Mouse (Mus musculus): Measurements from ENCODE around the gene Nox3.

DNA sequence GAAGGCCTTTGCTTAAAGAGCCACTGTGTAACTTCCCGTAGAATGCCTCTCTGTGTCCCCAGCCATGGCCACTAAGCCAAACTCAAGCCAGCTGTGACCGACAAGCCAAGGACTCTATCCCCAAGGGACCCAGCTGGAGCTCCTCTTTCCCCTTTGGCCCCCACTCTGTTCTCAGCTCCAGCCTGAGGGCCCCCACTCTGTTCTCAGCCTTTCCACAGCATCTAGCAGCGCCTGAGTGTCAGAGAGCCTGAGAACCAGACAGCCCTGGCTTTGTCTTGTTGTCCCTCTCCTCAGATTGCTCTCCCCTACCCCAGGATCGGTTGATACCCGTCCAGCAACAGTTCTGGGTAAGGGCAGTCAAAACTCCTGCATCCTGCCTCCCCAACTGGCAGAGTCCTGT lies 36.6 kb downstream of the Nox3 start:
- TF ChIP-seq SMC3 (IDR thresholded peaks at IDR 0.05; ENCODE audit: low read depth, low read length) (no peak), MEF2A (IDR thresholded peaks at IDR 0.05; ENCODE audit: borderline replicate concordance, low read depth, low read length) (no peak), SIN3A (IDR thresholded peaks at IDR 0.05; ENCODE audit: low read length) (no peak), MAX (IDR thresholded peaks at IDR 0.05; ENCODE audit: low read length) (no peak), CTCF (conservative IDR thresholded peaks at IDR 0.05 in 1 of 2, IDR thresholded peaks at IDR 0.05 in 1 of 2; ENCODE audit: low read depth in 2 of 2, low read length in 2 of 2) (no peak), POLR2A (IDR thresholded peaks at IDR 0.05; ENCODE audit: low read depth, low read length) (no peak), ZMIZ1 (IDR thresholded peaks at IDR 0.05; ENCODE audit: low read depth, low read length) (no peak), TCF12 (IDR thresholded peaks at IDR 0.05; ENCODE audit: low read depth, low read length) (no peak), ZC3H11A (IDR thresholded peaks at IDR 0.05; ENCODE audit: low read depth, low read length) (no peak), ELF1 (IDR thresholded peaks at IDR 0.05; ENCODE audit: low read depth, low read length) (no peak), CHD1 (IDR thresholded peaks at IDR 0.05; ENCODE audit: low read depth, low read length) (no peak), UBTF (IDR thresholded peaks at IDR 0.05; ENCODE audit: low read depth, low read length) (no peak), GABPA (IDR thresholded peaks at IDR 0.05; ENCODE audit: insufficient replicate concordance, low read depth, low read length) (no peak), USF1 (IDR thresholded peaks at IDR 0.05; ENCODE audit: low read depth, low read length) (no peak)
